Mouse (Mus musculus) embryonic facial prominence, embryonic 12.5 days (tissue): Measurements from ENCODE around the gene Skap1. TPM values are rescaled to one million over a fixed set of nuclear protein-coding genes. Genes with fewer than 3 reads are reported as not detected.

Source experiments
- ATAC-seq: fragments of 200-750 bp; cut with Nextera tagmentation; 2 replicates; pipeline ENCODE4 v1.8.0; 2017; ENCODE audit not compliant: insufficient number of reproducible peaks, insufficient read depth, low FRiP score, low TSS enrichment
- H3K27ac ChIP-seq: fragments of 300-500 bp; sonication (generic); 2 replicates; pipeline ENCODE4 v1.5.1; 2016; ENCODE audit warnings: mild to moderate bottlenecking
- H3K27me3 ChIP-seq: fragments of 300-500 bp; sonication (generic); 2 replicates; pipeline ENCODE4 v1.6.1; 2016; ENCODE audit warnings: mild to moderate bottlenecking, moderate library complexity
- H3K36me3 ChIP-seq: fragments of 300-500 bp; sonication (generic); 2 replicates; pipeline ENCODE4 v1.6.1; 2016; ENCODE audit warnings: mild to moderate bottlenecking
- H3K4me1 ChIP-seq: fragments of 300-500 bp; sonication (generic); 2 replicates; pipeline ENCODE4 v1.6.1; 2016
- H3K4me2 ChIP-seq: fragments of 300-500 bp; sonication (generic); replicated peaks from 2 replicates; pipeline ENCODE4 v1.6.1; 2016; ENCODE audit warnings: mild to moderate bottlenecking, moderate library complexity
- H3K4me3 ChIP-seq: fragments of 300-500 bp; sonication (generic); 2 replicates; pipeline ENCODE4 v1.5.1; 2016; ENCODE audit warnings: mild to moderate bottlenecking
- H3K9ac ChIP-seq: fragments of 300-500 bp; sonication (generic); 2 replicates; pipeline ENCODE4 v1.6.1; 2016; ENCODE audit warnings: mild to moderate bottlenecking, moderate library complexity
- H3K9me3 ChIP-seq: fragments of 300-500 bp; sonication (generic); 2 replicates; pipeline ENCODE4 v1.6.1; 2016; ENCODE audit warnings: mild to moderate bottlenecking, moderate library complexity
- WGBS: fragments of 180-500 bp; shearing (Covaris S2); methylation state at CpG from one replicate; pipeline ENCODE4 v1.1.7; 2016; 5-methylcytosine and 5-hydroxymethylcytosine counted together
- polyA plus RNA-seq: library from polyadenylated mRNA; unstranded; fragments of >200 nt; fragmentation: Nextera tagmentation; extraction: Ambion mirVana; gene quantifications from 2 replicates; pipeline ENCODE4 v1.2.1, GENCODE M21; 2016

The Skap1 gene
- polyA plus RNA-seq, 1 experiment from 2014 or later = 0.32 TPM

- Histone ChIP-seq H3K4me3 (no peak overlapping the region), H3K36me3 (no peaks in the 10 kb centered on the region), H3K4me1 (no peaks in the 10 kb centered on the region), H3K9ac (no peak overlapping the region), H3K9me3 (no peaks in the 10 kb centered on the region), H3K27me3 (peaks cover 5% of the 10 kb centered on the region; the same call in 1 of the 2 replicates), H3K4me2 (no peak overlapping the region), H3K27ac (no peak overlapping the region)
- WGBS = 68% methylated on average over 13 of the region's 13 CpGs
- ATAC-seq = no peak
Observed at GRCm38 (mm10) chr11:96531757-96532433, 67.5 kb downstream of the Skap1 start.

- Histone ChIP-seq H3K4me1 (no peaks in the 10 kb centered on the region), H3K4me3 (no peak overlapping the region), H3K27me3 (peaks cover 28% of the 10 kb centered on the region; the same call in 1 of the 2 replicates), H3K9me3 (no peaks in the 10 kb centered on the region), H3K4me2 (no peak overlapping the region), H3K27ac (no peak overlapping the region), H3K9ac (no peak overlapping the region), H3K36me3 (no peaks in the 10 kb centered on the region)
- no peak for ATAC-seq
- 68% methylated on average over 2 of the region's 2 CpGs for WGBS
Observed at GRCm38 (mm10) chr11:96534531-96534930, 70.1 kb downstream of the Skap1 start.

GRCm38 (mm10) chr11:96536146-96536545 is 71.8 kb downstream of the Skap1 start:
- 19% methylated on average over 5 of the region's 5 CpGs for WGBS
- Histone ChIP-seq H3K36me3 (no peaks in the 10 kb centered on the region), H3K4me1 (no peaks in the 10 kb centered on the region), H3K9ac (no peak overlapping the region), H3K4me2 (no peak overlapping the region), H3K9me3 (no peaks in the 10 kb centered on the region), H3K27ac (no peak overlapping the region), H3K27me3 (peaks cover 30% of the 10 kb centered on the region), H3K4me3 (no peak overlapping the region)
- no peak for ATAC-seq

GRCm38 (mm10) chr11:96542003-96542402 is 77.6 kb downstream of the Skap1 start:
- 75% methylated on average over 7 of the region's 7 CpGs for whole genome bisulfite sequencing
- no peaks in the 10 kb centered on the region for H3K36me3 ChIP-seq
- peaks cover 31% of the 10 kb centered on the region for H3K27me3 ChIP-seq
- H3K4me2 ChIP-seq = no peak overlapping the region
- no peak overlapping the region for H3K9ac ChIP-seq
- no peak overlapping the region for H3K4me3 ChIP-seq
- H3K9me3 ChIP-seq = no peaks in the 10 kb centered on the region
- no peak for ATAC-seq
- no peak overlapping the region for H3K27ac ChIP-seq
- no peaks in the 10 kb centered on the region for H3K4me1 ChIP-seq

GRCm38 (mm10) chr11:96542561-96542960 is 78.2 kb downstream of the Skap1 start:
- Histone ChIP-seq H3K4me2 (no peak overlapping the region), H3K4me3 (no peak overlapping the region), H3K9ac (no peak overlapping the region), H3K4me1 (no peaks in the 10 kb centered on the region), H3K9me3 (no peaks in the 10 kb centered on the region), H3K36me3 (no peaks in the 10 kb centered on the region), H3K27ac (no peak overlapping the region), H3K27me3 (peaks cover 26% of the 10 kb centered on the region)
- 85% methylated on average over 7 of the region's 7 CpGs for WGBS
- ATAC-seq = no peak

- H3K36me3 ChIP-seq = no peaks in the 10 kb centered on the region
- H3K27me3 ChIP-seq = peaks cover 7% of the 10 kb centered on the region
- H3K4me3 ChIP-seq = no peak overlapping the region
- no peak overlapping the region for H3K9ac ChIP-seq
- H3K4me2 ChIP-seq = no peak overlapping the region
- WGBS = 79% methylated on average over 8 of the region's 8 CpGs
- no peaks in the 10 kb centered on the region for H3K4me1 ChIP-seq
- ATAC-seq = no peak
- no peaks in the 10 kb centered on the region for H3K9me3 ChIP-seq
- H3K27ac ChIP-seq = no peak overlapping the region
Observed at GRCm38 (mm10) chr11:96546428-96546827, 82.0 kb downstream of the Skap1 start.

- Histone ChIP-seq H3K9me3 (no peaks in the 10 kb centered on the region), H3K4me2 (no peak overlapping the region), H3K36me3 (no peaks in the 10 kb centered on the region), H3K27me3 (peaks cover 21% of the 10 kb centered on the region), H3K9ac (no peak overlapping the region), H3K4me3 (no peak overlapping the region), H3K4me1 (no peaks in the 10 kb centered on the region), H3K27ac (no peak overlapping the region)
- WGBS = 81% methylated on average over 9 of the region's 9 CpGs
- no peak for ATAC-seq
Observed at GRCm38 (mm10) chr11:96550960-96551703, 86.7 kb downstream of the Skap1 start.

- no peak overlapping the region for H3K4me3 ChIP-seq
- WGBS = 18% methylated on average over 15 of the region's 15 CpGs
- no peak for ATAC-seq
- no peak overlapping the region for H3K4me2 ChIP-seq
- H3K36me3 ChIP-seq = no peaks in the 10 kb centered on the region
- no peak overlapping the region for H3K27ac ChIP-seq
- no peak overlapping the region for H3K9ac ChIP-seq
- H3K9me3 ChIP-seq = no peaks in the 10 kb centered on the region
- no peaks in the 10 kb centered on the region for H3K4me1 ChIP-seq
- H3K27me3 ChIP-seq = peaks cover 26% of the 10 kb centered on the region
Observed at GRCm38 (mm10) chr11:96553091-96553490, 88.7 kb downstream of the Skap1 start.

- Histone ChIP-seq H3K36me3 (no peaks in the 10 kb centered on the region), H3K9me3 (no peaks in the 10 kb centered on the region), H3K27me3 (peaks cover 8% of the 10 kb centered on the region; the same call in 1 of the 2 replicates), H3K4me2 (no peak overlapping the region), H3K9ac (no peak overlapping the region), H3K4me1 (no peaks in the 10 kb centered on the region), H3K27ac (no peak overlapping the region), H3K4me3 (no peak overlapping the region)
- WGBS = 82% methylated on average over 5 of the region's 5 CpGs
- ATAC-seq = no peak
Observed at GRCm38 (mm10) chr11:96560229-96560628, 95.8 kb downstream of the Skap1 start.

GRCm38 (mm10) chr11:96564088-96564487 is 99.7 kb downstream of the Skap1 start:
- Histone ChIP-seq H3K9ac (no peak overlapping the region), H3K4me2 (no peak overlapping the region), H3K9me3 (no peaks in the 10 kb centered on the region), H3K4me3 (no peak overlapping the region), H3K27me3 (peaks cover 2% of the 10 kb centered on the region; the same call in 1 of the 2 replicates), H3K4me1 (no peaks in the 10 kb centered on the region), H3K36me3 (no peaks in the 10 kb centered on the region), H3K27ac (no peak overlapping the region)
- WGBS = 53% methylated on average over 1 of the region's 1 CpGs
- no peak for ATAC-seq

- H3K27ac ChIP-seq = no peak overlapping the region
- no peaks in the 10 kb centered on the region for H3K4me1 ChIP-seq
- 36% methylated on average over 3 of the region's 3 CpGs for WGBS
- no peak overlapping the region for H3K4me2 ChIP-seq
- no peak overlapping the region for H3K4me3 ChIP-seq
- no peak overlapping the region for H3K9ac ChIP-seq
- no peaks in the 10 kb centered on the region for H3K9me3 ChIP-seq
- ATAC-seq = no peak
- no peaks in the 10 kb centered on the region for H3K27me3 ChIP-seq
- H3K36me3 ChIP-seq = no peaks in the 10 kb centered on the region
Observed at GRCm38 (mm10) chr11:96572515-96572914, 108.1 kb downstream of the Skap1 start.
